Mouse (Mus musculus) E14TG2a.4 (cell line): ENCODE data around the gene Olfr1055.

Source experiments
- CTCF ChIP-seq: conservative IDR thresholded peaks from 2 replicates; pipeline ENCODE4 v1.5.1; 2014; ENCODE audit warnings: low read length
- NANOG ChIP-seq: IDR thresholded peaks from 2 replicates; pipeline ENCODE4 v1.6.1; 2014; ENCODE audit warnings: borderline replicate concordance, low read length, mixed read lengths
- POU5F1 ChIP-seq: IDR thresholded peaks from 2 replicates; pipeline ENCODE4 v1.6.1; 2014; ENCODE audit warnings: low read length, borderline replicate concordance

DNA sequence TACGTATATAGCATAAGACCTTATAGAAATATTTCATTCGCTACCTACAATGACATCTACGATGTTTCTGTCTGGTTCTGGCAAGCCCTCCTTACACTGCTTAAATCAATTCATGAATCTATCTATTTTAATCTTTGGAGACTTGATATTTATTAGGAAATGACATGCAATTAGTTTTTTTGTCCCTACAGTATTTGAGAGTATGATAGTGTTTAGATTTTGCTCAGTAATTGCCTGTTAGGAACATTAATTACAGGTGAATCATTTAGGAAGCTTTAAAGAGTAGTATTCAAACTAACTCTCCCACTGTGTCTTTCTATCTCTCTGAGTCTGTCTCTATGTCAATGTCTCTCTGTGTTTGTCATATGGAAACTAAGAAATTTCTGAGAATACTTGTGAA is 14.8 kb downstream of the Olfr1055 start, which contains the start of gene Olfr1054:
- no peak for TF ChIP-seq CTCF
- TF ChIP-seq POU5F1, result no peak
- no peak for TF ChIP-seq NANOG
